Mouse (Mus musculus) G1E (cell line): ENCODE results near the gene Mob4. TPM values are rescaled to one million over a fixed set of nuclear protein-coding genes. Genes with fewer than 3 reads are reported as not detected.
"Not testable (repeated sequence)": the region's sequence is repeated elsewhere in the genome, so short reads cannot be mapped to it uniquely, and the experiment has no call there.

Experiments used
- ATAC-seq: 2 replicates; pipeline ENCODE4 v1.8.0; 2016; ENCODE audit warnings: mild to moderate bottlenecking; ENCODE audit not compliant: insufficient number of reproducible peaks, poor library complexity, low FRiP score, severe bottlenecking; ENCODE audit errors: extremely low read depth
- DNase-seq: peaks from one replicate; pipeline ENCODE4 v3.0.0; 2012; ENCODE audit warnings: low spot score
- H3K27me3 ChIP-seq: 2 replicates; pipeline ENCODE4 v1.6.1; 2012; ENCODE audit warnings: mild to moderate bottlenecking, low read length, inconsistent platforms; ENCODE audit not compliant: insufficient read depth
- H3K36me3 ChIP-seq: replicated peaks from 2 replicates; pipeline ENCODE3; 2012; ENCODE audit warnings: mild to moderate bottlenecking, inconsistent platforms
- H3K4me1 ChIP-seq: 2 replicates; pipeline ENCODE4 v1.6.1; 2012; ENCODE audit warnings: low read depth, low read length, inconsistent platforms, mixed read lengths; ENCODE audit not compliant: insufficient read depth
- H3K4me3 ChIP-seq: 2 replicates; pipeline ENCODE4 v1.5.1; 2012; ENCODE audit warnings: low read depth, mild to moderate bottlenecking, inconsistent platforms, low read length, moderate library complexity, mixed read lengths
- H3K9me3 ChIP-seq: replicated peaks from 2 replicates; pipeline ENCODE4 v1.6.1; 2012; ENCODE audit warnings: inconsistent platforms
- CTCF ChIP-seq: IDR thresholded peaks from 2 replicates; pipeline ENCODE4 v1.5.1; 2012; ENCODE audit warnings: low read depth, low read length, inconsistent platforms, mixed read lengths
- GATA1 ChIP-seq: IDR thresholded peaks from 2 replicates; pipeline ENCODE4 v1.6.1; 2012; ENCODE audit warnings: borderline replicate concordance, low read length, inconsistent platforms, mixed read lengths
- GATA2 ChIP-seq: IDR thresholded peaks from 2 replicates; pipeline ENCODE4 v1.6.1; 2012; ENCODE audit warnings: low read depth, low read length, inconsistent platforms, borderline replicate concordance
- POLR2AphosphoS5 ChIP-seq: IDR thresholded peaks from 2 replicates; pipeline ENCODE4 v1.6.1; 2012; ENCODE audit warnings: low read depth, low read length, inconsistent platforms; ENCODE audit not compliant: insufficient replicate concordance
- TAL1 ChIP-seq: conservative IDR thresholded peaks from 2 replicates; pipeline ENCODE4 v1.6.1; 2012; ENCODE audit warnings: low read depth, low read length, inconsistent platforms, mixed read lengths
- polyA plus RNA-seq: library from polyadenylated mRNA; stranded (reverse); fragments of >175 nt; gene quantifications from 2 replicates; pipeline ENCODE4 v1.2.3, GENCODE M21; 2012
- total RNA-seq, 2 experiments: library from RNA; stranded (forward) in 1 of 2; stranded (reverse) in 1 of 2; fragments of 200-1000 nt in 1 of 2; fragments of >200 nt in 1 of 2; fragmentation: Nextera tagmentation in 1 of 2; gene quantifications; 2 replicates each; pipeline ENCODE4 v1.2.3; 2014 to 2017

Mob4 gene
- total and polyA plus RNA-seq, 3 experiments: 7.7 to 124 (median 65.2) TPM

DNA sequence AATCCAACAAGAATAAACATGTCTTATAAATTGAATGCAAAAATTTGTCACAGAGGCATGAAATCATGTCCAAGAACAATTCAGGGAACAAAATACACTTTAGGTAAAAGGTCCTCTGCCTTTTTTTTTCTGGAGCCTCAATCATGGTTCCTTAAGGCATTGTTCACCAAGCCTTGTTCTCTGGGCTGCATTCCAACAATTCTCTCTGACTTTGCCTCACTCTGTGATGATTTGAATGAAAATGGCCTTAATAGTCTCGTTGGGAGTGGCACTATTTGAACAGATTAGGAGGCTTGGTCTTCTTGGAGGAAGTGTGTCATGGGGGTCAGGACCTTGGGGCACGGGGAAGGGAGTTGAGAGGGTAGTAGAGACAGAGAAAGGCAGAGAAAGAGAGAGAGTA is 22.6 kb upstream of the Mob4 start:
- H3K9me3 ChIP-seq: no peaks in the 10 kb centered on the region
- peaks cover 49% of the 10 kb centered on the region for H3K4me1 ChIP-seq
- DNase-seq: no peak
- no peak for ATAC-seq
- H3K4me3 ChIP-seq: no peak overlapping the region
- H3K36me3 ChIP-seq: no peaks in the 10 kb centered on the region
- no peak for TF ChIP-seq TAL1
- no peak for TF ChIP-seq CTCF
- no peak for TF ChIP-seq GATA2
- no peak for TF ChIP-seq POLR2AphosphoS5
- TF ChIP-seq GATA1: no peak
- H3K27me3 ChIP-seq: no peaks in the 10 kb centered on the region; the same call in 1 of the 2 replicates

DNA sequence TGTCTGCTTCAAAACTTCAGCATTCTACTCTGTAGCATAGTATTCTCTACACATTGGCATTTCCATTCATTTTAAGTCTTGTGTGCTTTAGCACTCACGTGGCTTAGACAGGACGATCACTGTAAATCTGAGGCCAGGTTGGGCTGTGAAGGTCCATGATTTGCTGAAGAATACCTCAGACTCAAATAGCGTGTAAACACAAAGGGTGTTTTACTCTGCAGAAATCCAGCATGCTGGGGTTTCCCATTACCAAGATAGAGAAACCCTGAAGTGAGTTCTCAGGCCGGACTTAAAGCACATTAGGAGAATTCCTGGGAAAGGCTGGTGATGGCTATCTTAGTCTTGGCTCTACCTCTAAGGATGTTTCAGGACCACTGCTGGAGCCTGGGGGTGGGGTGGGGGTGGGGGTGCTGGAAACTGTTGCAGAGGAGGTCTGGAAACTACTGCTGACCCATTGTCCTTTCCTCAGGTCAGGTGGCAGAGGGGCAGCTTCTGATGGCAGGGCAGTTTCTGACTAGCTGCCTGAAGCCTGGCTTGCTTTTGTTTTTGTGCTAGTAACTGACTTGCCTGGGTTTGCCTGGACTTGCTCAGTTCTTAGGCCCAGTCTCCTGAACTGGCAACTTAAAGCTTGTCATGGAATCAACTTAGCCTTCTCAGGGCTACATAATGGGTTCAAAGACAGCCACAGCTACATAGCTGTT is 21.8 kb upstream of the Mob4 start:
- no peaks in the 10 kb centered on the region; the same call in 1 of the 2 replicates for H3K27me3 ChIP-seq
- no peak for DNase-seq
- no peak for TF ChIP-seq GATA1
- no peak for TF ChIP-seq POLR2AphosphoS5
- no peak for TF ChIP-seq TAL1
- no peak for TF ChIP-seq CTCF
- TF ChIP-seq GATA2: no peak
- peaks cover 49% of the 10 kb centered on the region for H3K4me1 ChIP-seq
- no peak for ATAC-seq
- no peaks in the 10 kb centered on the region for H3K9me3 ChIP-seq
- H3K4me3 ChIP-seq: no peak overlapping the region
- no peaks in the 10 kb centered on the region for H3K36me3 ChIP-seq

DNA sequence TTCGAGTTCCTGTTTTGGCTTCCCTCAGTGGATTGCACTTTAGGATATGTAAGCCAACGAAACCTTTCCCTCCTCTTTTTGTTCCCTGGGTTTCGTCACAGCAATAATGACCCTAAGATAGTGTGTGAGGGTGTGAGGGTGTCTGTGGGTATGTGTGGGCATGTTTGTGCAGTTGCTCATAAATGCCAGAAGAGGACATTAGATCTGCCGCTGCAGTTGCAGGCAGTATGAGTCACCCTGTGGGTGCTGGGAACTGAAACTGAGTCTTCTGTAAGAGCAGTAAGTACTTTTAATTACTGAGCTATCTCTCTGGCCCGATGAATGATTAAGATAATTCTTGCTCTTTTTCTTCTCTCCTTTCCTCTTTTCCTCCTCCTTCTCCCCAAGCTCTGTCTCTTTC is 8.0 kb upstream of the Mob4 start:
- Histone ChIP-seq H3K4me1 (no peaks in the 10 kb centered on the region; the same call in 1 of the 2 replicates), H3K27me3 (peaks cover 14% of the 10 kb centered on the region), H3K4me3 (no peak overlapping the region), H3K9me3 (peaks cover 5% of the 10 kb centered on the region), H3K36me3 (no peaks in the 10 kb centered on the region)
- TF ChIP-seq POLR2AphosphoS5 (no peak), TAL1 (no peak), GATA2 (no peak), CTCF (no peak), GATA1 (no peak)
- no peak for DNase-seq
- no peak for ATAC-seq

DNA sequence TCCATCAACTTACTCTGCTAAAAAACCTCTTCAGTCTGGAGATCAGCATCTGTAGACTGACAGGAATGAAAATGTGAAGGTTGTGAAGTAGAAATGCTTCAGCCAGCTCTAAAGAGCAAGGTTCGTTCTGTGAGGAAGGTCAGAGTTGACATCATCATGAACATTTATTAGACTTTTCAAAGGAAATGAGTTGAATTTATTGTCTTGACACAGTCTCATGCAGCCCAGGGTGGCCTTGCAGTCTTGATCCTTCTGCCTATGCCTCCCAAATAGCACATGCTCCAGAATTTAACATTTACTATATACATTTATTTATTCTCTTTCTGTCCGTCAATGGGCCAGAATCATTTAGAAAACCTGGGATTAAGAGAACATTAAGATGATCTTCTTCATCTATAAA is 7.5 kb upstream of the Mob4 start:
- peaks cover 2% of the 10 kb centered on the region; the same call in 1 of the 2 replicates for H3K4me1 ChIP-seq
- DNase-seq: no peak
- no peaks in the 10 kb centered on the region for H3K36me3 ChIP-seq
- ATAC-seq: no peak
- H3K4me3 ChIP-seq: no peak overlapping the region
- H3K9me3 ChIP-seq: peaks cover 5% of the 10 kb centered on the region
- peaks cover 14% of the 10 kb centered on the region for H3K27me3 ChIP-seq
- no peak for TF ChIP-seq CTCF
- no peak for TF ChIP-seq POLR2AphosphoS5
- TF ChIP-seq GATA2: no peak
- TF ChIP-seq GATA1: no peak
- TF ChIP-seq TAL1: no peak

DNA sequence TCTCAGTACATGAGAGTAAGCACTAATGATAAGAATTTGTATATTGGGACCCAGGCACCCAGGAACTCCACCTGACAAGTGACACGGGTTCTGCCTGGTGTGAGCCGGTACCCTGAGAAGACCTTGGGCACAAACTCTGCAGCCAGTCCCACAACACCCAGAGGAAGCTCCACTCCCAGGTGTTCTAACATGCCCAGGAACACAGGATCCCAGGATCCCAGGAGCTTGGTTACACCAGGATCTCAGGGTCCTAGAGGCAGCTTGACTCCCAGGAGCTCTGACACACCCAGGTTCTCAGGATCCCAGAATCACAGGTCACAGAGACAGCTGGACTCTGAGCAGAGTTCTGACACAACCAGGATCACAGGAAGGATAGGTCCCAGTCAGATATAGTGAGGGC is 6.9 kb upstream of the Mob4 start:
- not testable (repeated sequence) for H3K36me3 ChIP-seq, H3K4me3 ChIP-seq, H3K4me1 ChIP-seq, ATAC-seq, DNase-seq, H3K9me3 ChIP-seq
- H3K27me3 ChIP-seq: peaks cover 14% of the 10 kb centered on the region

DNA sequence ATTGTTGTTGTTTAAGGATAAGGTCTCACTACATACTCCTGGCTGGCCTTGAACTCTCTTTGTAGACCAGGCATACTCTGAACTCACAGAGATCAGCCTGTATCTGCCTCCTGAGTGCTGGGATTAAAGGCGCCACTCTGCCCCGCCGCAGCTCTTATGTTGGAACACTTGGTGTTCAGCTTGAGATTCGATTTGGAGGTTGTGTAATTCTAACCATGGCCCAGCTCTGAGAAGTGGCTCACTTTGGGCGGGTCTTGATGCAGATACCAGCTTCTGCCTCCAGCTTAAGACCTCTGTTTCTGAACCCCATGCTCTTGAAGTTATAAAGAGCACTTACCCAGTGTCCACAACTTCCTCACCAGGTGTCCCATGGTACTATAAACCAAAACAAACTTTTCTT is 1.3 kb upstream of the Mob4 start:
- peaks cover 13% of the 10 kb centered on the region for H3K36me3 ChIP-seq
- DNase-seq (peak; percentile 10), ATAC-seq (no peak)
- H3K27me3 ChIP-seq: no peaks in the 10 kb centered on the region
- no peak overlapping the region for H3K4me3 ChIP-seq
- H3K9me3 ChIP-seq: no peaks in the 10 kb centered on the region
- no peak for TF ChIP-seq GATA1
- no peak for TF ChIP-seq POLR2AphosphoS5
- no peak for TF ChIP-seq CTCF
- TF ChIP-seq TAL1: no peak
- TF ChIP-seq GATA2: no peak
- peaks cover 33% of the 10 kb centered on the region for H3K4me1 ChIP-seq
